Mouse (Mus musculus) brain, embryonic 14.5 days (tissue): Measurements from ENCODE around the gene Gm10487.
"Not testable (repeated sequence)": the region's sequence is repeated elsewhere in the genome, so short reads cannot be mapped to it uniquely, and the experiment has no call there.

ENCODE experiments used
- CTCF ChIP-seq: fragments of 200-500 bp; IDR thresholded peaks from 2 replicates; pipeline ENCODE4 v1.5.1; 2012; ENCODE audit warnings: inconsistent platforms, mild to moderate bottlenecking, moderate library complexity, borderline replicate concordance; ENCODE audit not compliant: insufficient read depth, insufficient read length; ENCODE audit errors: extremely low read depth
- POLR2A ChIP-seq: fragments of 200-500 bp; IDR thresholded peaks from 2 replicates; pipeline ENCODE4 v1.6.1; 2012; ENCODE audit warnings: mild to moderate bottlenecking, inconsistent platforms, borderline replicate concordance; ENCODE audit not compliant: poor library complexity, insufficient read depth, insufficient read length, severe bottlenecking; ENCODE audit errors: extremely low read depth

DNA sequence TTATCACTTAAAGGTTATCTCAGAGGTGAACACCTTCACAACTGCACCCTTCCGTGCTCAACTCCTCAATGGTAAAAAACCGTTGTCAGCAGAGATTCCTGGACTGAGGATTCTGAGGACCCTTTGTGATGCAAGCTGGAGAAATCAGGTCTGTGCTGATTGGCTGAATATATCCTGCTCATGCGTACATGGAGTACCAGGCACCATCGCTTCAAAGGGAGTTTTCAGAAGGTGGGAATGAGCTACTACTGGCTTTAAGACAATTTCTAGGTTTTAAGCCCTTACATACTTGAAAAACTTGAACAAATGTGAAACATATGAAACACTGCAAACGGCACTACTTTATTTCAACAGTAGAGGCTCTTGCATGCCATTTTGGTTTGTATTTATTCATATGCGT, at the start of gene Gm10487:
- TF ChIP-seq POLR2A, CTCF: not testable (repeated sequence)
